Mouse (Mus musculus) liver, embryonic 12.5 days (tissue): ENCODE data around the gene Jak3. TPM values are rescaled to one million over a fixed set of nuclear protein-coding genes. Genes with fewer than 3 reads are reported as not detected.

Source experiments
- ATAC-seq: fragments of 200-750 bp; cut with Nextera tagmentation; 2 replicates; pipeline ENCODE4 v1.8.0; 2017; ENCODE audit warnings: moderate number of reproducible peaks, mild to moderate bottlenecking, moderate library complexity
- H3K27ac ChIP-seq: fragments of 300-500 bp; sonication (generic); 2 replicates; pipeline ENCODE4 v1.5.1; 2016; ENCODE audit warnings: mild to moderate bottlenecking
- H3K27me3 ChIP-seq: fragments of 300-500 bp; sonication (generic); replicated peaks from 2 replicates; pipeline ENCODE4 v1.6.1; 2016; ENCODE audit warnings: mild to moderate bottlenecking, moderate library complexity
- H3K36me3 ChIP-seq: fragments of 300-500 bp; sonication (generic); 2 replicates; pipeline ENCODE4 v1.6.1; 2016; ENCODE audit warnings: mild to moderate bottlenecking, moderate library complexity
- H3K4me1 ChIP-seq: fragments of 300-500 bp; sonication (generic); 2 replicates; pipeline ENCODE4 v1.6.1; 2016
- H3K4me2 ChIP-seq: fragments of 300-500 bp; sonication (generic); 2 replicates; pipeline ENCODE4 v1.6.1; 2016; ENCODE audit warnings: mild to moderate bottlenecking, moderate library complexity
- H3K4me3 ChIP-seq: fragments of 300-500 bp; sonication (generic); 2 replicates; pipeline ENCODE4 v1.5.1; 2016; ENCODE audit warnings: mild to moderate bottlenecking, moderate library complexity
- H3K9ac ChIP-seq: fragments of 300-500 bp; sonication (generic); 2 replicates; pipeline ENCODE4 v1.6.1; 2016; ENCODE audit warnings: mild to moderate bottlenecking, moderate library complexity
- H3K9me3 ChIP-seq: fragments of 300-500 bp; sonication (generic); replicated peaks from 2 replicates; pipeline ENCODE4 v1.6.1; 2016; ENCODE audit warnings: mild to moderate bottlenecking, moderate library complexity
- WGBS: fragments of 180-500 bp; shearing (Covaris S2); methylation state at CpG from one replicate; pipeline ENCODE4 v1.1.7; 2016; ENCODE audit not compliant: insufficient replicate concordance; 5-methylcytosine and 5-hydroxymethylcytosine counted together
- polyA plus RNA-seq: library from polyadenylated mRNA; unstranded; fragments of >200 nt; fragmentation: Nextera tagmentation; extraction: Ambion mirVana; gene quantifications from 2 replicates; pipeline ENCODE4 v1.2.1, GENCODE M21; 2016

Jak3 gene
- polyA plus RNA-seq: 9.2 and 10.4 TPM in 2 replicates

DNA sequence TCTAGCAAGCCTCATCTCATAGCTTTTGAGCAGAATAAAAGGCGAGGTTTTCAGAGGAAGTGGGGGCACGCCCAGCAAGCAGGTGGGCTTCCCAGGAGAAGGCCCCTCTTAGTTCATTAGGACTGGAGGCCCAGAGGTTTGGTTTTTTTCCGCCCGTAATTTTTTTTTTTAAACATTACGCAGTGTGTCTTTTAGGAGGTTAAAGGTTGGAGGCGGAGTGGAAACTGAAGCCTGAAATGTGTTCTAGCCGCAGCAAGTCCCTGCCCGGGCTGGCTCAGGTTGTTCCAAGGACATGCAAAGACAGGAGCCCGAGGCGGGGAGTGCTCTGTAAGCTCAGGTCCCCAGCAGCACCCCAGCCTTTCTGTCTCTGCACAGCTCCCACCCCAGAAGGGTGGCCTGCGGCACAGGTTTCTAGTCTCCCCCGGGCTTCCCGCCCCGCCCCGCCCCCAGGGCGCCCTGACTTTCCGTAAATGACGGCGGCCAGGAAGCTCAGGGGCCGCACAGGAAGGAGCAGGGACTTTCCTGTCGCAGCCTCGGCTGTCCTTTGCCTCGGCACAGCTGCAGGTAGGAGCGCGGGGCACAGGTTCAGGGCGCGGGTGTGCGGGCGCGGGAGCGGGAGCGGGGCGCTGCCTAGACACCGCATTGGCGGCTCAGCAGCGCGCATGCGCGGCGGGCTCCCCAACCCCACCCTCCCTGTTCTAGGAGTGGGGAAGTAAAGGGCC is at the start of gene Jak3:
Gene Jak3 (plus strand): TSS at position 277 of the 722 bp plus-strand sequence.
- Histone ChIP-seq H3K27ac (peak within 1 kb of the TSS; percentile 72), H3K4me2 (peak within 1 kb of the TSS; percentile 92), H3K9ac (peak within 1 kb of the TSS; percentile 81), H3K27me3 (peaks cover 30% of the 10 kb centered on the region), H3K36me3 (peaks cover 7% of the 10 kb centered on the region; the same call in 1 of the 2 replicates), H3K4me1 (peaks cover 56% of the 10 kb centered on the region), H3K9me3 (no peaks in the 10 kb centered on the region), H3K4me3 (peak within 1 kb of the TSS; percentile 69)
- ATAC-seq: peak; percentile 73
- 2% methylated on average over 40 of the region's 40 CpGs for WGBS

DNA sequence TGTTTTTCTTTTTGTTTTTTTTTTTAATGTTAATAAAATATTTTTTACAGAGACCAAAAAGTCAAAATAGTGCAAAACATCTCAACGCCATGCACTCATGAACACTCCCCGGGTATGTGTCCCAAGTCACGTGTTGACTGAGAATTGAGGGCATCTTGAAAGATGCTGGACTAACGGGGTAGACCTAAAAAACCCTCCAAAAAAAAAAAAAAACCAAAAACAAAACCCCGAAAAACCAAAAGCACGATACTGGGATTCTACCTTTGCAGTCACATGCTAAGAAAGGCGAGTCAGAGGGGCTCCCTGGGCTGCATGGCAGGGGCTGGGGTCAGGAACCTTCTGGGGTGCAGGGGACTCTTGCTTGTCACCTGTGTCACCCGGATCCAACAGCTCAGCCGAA is 49.3 kb upstream of the Jak3 start:
- H3K27me3 ChIP-seq: peaks cover 25% of the 10 kb centered on the region
- H3K9me3 ChIP-seq: peaks cover 16% of the 10 kb centered on the region
- no peak overlapping the region for H3K4me3 ChIP-seq
- peaks cover 35% of the 10 kb centered on the region for H3K4me1 ChIP-seq
- peaks cover 45% of the 10 kb centered on the region for H3K36me3 ChIP-seq
- no peak overlapping the region for H3K9ac ChIP-seq
- 73% methylated on average over 9 of the region's 9 CpGs for WGBS
- no peak overlapping the region for H3K4me2 ChIP-seq
- no peak overlapping the region for H3K27ac ChIP-seq
- ATAC-seq: no peak

DNA sequence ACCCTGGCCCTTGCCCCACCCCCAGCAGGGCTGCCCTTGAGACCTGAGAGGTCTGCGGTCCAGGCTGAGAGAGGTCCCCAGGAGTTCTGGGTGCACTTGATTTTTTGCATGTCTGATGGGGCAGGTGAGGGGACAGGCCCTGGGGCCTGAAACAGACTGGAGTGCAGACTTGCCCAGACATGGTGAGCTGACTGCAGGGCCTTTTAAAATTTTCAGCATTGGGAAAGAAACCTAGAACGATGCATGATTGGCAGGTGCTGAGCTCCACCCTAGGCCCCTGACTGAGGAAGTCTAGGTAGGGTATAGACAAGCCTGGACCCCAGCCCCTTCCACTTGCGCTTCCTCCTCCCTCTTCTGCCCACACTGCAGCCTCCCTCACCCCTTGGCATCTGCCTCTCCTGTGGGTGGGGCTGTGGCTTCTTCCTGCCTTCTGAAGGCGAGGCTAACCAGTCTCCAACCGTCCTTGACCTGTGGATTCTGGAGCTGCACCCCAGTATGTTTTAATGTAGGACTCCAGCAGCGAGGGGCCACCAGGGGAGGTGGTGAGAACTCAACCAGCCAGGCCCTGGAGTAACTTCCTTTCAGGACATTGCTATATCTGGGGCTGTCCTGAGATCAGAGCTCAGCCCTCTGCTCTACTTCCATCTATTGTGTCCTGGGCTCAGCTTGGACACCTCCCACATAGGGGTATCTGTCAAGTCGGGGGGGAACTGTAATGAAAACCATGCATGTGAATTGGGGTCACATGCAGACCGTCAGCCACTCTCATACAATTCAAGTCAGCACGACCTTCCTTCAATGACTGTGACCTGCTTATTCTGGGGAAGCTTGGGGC is 48.6 kb upstream of the Jak3 start:
- Histone ChIP-seq H3K27ac (peak overlapping the region; percentile 42; the same call in 1 of the 2 replicates), H3K4me1 (peaks cover 35% of the 10 kb centered on the region), H3K4me2 (no peak overlapping the region), H3K9ac (no peak overlapping the region), H3K27me3 (peaks cover 32% of the 10 kb centered on the region), H3K4me3 (no peak overlapping the region), H3K9me3 (peaks cover 8% of the 10 kb centered on the region), H3K36me3 (peaks cover 38% of the 10 kb centered on the region)
- ATAC-seq: no peak
- 36% methylated on average over 9 of the region's 9 CpGs for WGBS

DNA sequence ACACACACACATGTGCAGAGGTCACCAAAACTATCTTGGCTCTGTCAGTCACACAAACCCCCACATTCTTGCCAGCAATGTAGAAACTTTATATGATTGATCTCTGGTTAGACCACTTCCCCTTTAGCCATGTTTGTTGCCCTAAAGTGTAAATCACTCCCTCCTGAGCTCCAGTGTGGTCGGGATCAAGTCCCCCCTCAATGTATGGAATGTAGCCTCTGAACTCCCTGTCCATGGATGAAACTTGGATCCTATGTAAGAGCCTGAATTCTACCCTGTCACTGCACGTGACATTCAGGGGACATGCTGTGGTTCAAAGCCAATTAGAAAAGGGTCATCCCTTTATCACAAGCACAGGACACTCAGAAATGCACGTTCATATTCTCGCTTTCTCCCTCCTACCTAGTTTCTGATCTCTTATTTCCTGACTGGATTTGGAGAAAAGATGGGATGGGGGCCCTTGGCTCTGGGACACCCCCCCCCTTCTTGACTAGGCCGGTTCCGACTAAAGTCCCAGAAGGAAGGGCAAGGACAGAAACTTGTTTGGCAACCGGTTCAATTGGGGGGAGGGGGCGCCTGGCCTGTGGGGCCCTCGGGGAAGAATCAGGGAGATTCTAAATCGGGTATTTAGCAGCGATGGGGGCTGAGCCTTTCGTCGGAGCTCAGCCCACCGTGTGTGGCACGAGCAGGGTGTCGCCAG is 47.5 kb upstream of the Jak3 start:
- H3K4me2 ChIP-seq: peak overlapping the region; percentile 94
- H3K9ac ChIP-seq: peak overlapping the region; percentile 72
- WGBS: 6% methylated on average over 16 of the region's 16 CpGs
- H3K4me3 ChIP-seq: peak overlapping the region; percentile 62
- peaks cover 27% of the 10 kb centered on the region for H3K36me3 ChIP-seq
- no peaks in the 10 kb centered on the region for H3K9me3 ChIP-seq
- H3K27me3 ChIP-seq: peaks cover 43% of the 10 kb centered on the region
- ATAC-seq: no peak
- peak overlapping the region; percentile 39; the same call in 1 of the 2 replicates for H3K27ac ChIP-seq
- peaks cover 40% of the 10 kb centered on the region for H3K4me1 ChIP-seq

DNA sequence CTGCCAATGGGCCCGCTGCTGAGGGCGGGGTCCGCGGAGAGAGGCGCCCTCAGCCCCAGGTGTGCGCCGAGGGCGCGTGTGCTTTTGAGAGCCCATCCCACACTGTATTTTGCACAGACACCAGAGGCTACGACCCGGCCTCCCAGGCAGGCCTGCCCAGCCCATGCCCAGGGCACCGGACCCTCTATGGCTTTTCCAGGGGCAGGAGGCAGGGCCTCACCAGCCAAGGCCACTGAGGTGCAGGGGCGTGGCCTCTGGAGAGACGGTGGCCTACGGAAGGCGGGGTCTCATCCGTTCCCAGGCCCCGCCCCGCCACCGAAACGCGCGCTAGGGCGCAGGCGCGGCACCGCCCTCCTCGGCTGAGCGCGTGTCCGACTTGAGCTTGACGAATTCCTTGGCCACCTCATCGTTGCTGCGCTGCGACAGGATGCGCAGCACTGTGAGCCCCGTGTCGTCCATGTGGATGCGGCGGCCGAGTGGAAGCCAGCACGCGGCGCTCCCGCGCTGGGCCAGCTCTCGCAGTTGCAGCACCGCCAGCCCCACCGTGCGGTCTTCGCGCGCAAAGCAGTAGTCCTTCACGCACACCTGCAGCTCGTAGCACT is 46.9 kb upstream of the Jak3 start:
- peak overlapping the region; percentile 62 for H3K4me3 ChIP-seq
- peaks cover 46% of the 10 kb centered on the region for H3K4me1 ChIP-seq
- peak overlapping the region; percentile 72 for H3K9ac ChIP-seq
- H3K27ac ChIP-seq: peak overlapping the region; percentile 39; the same call in 1 of the 2 replicates
- peak overlapping the region; percentile 94 for H3K4me2 ChIP-seq
- under 1% methylated on average over 55 of the region's 55 CpGs for WGBS
- H3K9me3 ChIP-seq: no peaks in the 10 kb centered on the region
- peak; percentile 81 for ATAC-seq
- H3K36me3 ChIP-seq: peaks cover 21% of the 10 kb centered on the region
- peaks cover 50% of the 10 kb centered on the region for H3K27me3 ChIP-seq

DNA sequence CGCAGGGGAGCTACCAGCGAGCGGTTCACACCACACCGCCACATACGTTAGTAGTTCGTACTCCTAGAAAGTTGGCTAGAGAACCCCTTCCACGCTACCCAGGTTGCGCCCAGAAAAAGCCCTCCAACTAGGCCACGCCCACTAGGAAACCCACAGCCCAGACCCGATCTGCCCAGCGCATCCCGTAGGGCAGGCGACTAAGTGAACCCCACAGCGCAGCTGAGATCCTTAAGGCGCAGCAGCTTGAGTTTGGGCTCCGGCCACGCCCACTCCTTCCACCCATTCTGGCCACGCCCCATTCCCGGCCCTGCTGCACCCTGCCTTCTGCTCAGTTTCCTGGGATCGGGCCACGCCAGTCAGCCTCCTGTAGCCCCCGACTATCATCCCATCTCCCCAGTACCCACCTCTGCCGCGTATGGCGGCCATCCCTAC is 46.3 kb upstream of the Jak3 start:
- Histone ChIP-seq H3K4me1 (peaks cover 52% of the 10 kb centered on the region), H3K9ac (peak overlapping the region; percentile 49; the same call in 1 of the 2 replicates), H3K27me3 (peaks cover 56% of the 10 kb centered on the region), H3K36me3 (peaks cover 15% of the 10 kb centered on the region), H3K4me2 (peak overlapping the region; percentile 94), H3K27ac (no peak overlapping the region), H3K9me3 (no peaks in the 10 kb centered on the region), H3K4me3 (peak overlapping the region; percentile 62)
- 5% methylated on average over 25 of the region's 25 CpGs for whole genome bisulfite sequencing
- peak; percentile 13 for ATAC-seq

DNA sequence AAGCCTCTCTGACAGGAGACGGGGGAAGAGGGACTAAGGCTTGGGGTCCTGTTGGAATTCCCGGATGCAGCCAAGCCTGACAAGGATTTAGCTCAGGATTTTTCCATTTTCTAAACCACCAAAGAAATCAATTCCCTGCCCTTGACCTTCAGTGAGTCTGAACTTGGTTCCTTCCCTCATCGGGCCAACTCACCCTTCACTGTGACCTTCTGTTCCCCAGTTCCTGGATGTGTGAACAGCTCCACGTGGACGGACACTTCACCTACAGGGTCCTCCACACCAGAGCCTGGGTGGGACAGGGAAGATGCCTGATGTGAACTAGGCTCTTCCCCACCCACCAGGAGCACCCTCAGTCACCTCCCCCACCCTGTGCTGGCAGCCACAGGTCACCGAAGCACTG is 45.3 kb upstream of the Jak3 start:
- Histone ChIP-seq H3K4me1 (peaks cover 52% of the 10 kb centered on the region), H3K27me3 (peaks cover 65% of the 10 kb centered on the region), H3K4me3 (no peak overlapping the region), H3K27ac (no peak overlapping the region), H3K9me3 (no peaks in the 10 kb centered on the region), H3K4me2 (no peak overlapping the region), H3K9ac (no peak overlapping the region), H3K36me3 (peaks cover 7% of the 10 kb centered on the region)
- ATAC-seq: no peak
- WGBS: 76% methylated on average over 6 of the region's 6 CpGs

DNA sequence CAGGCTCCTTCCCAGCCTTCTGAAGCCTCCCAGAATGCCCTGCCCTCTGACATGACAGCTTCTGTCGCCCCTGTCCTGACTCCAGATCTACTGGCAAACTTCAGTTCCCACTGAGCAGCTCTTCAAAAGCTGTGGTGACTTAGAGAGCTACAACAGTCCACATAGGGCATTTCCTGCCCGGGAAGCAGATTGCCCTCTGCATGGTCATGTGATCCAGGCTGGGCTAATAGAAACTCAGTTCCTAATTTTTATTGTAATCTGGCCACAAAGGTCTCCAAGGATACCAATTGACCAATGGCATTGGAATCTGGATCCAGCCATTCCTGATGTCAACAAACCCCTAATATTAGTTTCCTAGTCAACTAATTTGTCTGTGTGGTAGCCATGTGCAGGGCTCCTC is 44.2 kb upstream of the Jak3 start:
- Histone ChIP-seq H3K27me3 (peaks cover 77% of the 10 kb centered on the region), H3K27ac (no peak overlapping the region), H3K9ac (no peak overlapping the region), H3K4me1 (peaks cover 51% of the 10 kb centered on the region), H3K4me2 (no peak overlapping the region), H3K36me3 (no peaks in the 10 kb centered on the region), H3K9me3 (no peaks in the 10 kb centered on the region), H3K4me3 (no peak overlapping the region)
- ATAC-seq: no peak
- WGBS: 38% methylated on average over 2 of the region's 2 CpGs

DNA sequence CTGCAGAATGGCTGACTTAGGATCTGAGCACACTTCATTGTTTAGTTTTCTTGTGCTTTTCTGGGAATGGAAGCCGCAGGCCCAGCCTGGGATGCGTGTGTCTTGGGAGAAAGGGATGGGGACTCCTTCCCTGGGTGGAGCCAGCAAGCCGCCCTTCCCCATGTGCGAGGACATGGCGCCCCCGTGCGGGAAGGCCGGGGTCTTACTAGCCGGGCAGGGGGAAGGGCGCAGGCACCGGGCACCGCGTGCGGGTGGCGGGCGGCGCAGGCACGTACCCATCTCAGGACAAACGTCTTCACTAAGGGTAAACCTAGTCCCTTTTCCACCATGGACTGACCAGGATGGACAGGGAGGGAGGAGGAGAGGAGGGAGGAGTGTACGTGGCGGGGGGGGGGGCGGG is 42.9 kb upstream of the Jak3 start:
- H3K27me3 ChIP-seq: peaks cover 84% of the 10 kb centered on the region
- no peak for ATAC-seq

DNA sequence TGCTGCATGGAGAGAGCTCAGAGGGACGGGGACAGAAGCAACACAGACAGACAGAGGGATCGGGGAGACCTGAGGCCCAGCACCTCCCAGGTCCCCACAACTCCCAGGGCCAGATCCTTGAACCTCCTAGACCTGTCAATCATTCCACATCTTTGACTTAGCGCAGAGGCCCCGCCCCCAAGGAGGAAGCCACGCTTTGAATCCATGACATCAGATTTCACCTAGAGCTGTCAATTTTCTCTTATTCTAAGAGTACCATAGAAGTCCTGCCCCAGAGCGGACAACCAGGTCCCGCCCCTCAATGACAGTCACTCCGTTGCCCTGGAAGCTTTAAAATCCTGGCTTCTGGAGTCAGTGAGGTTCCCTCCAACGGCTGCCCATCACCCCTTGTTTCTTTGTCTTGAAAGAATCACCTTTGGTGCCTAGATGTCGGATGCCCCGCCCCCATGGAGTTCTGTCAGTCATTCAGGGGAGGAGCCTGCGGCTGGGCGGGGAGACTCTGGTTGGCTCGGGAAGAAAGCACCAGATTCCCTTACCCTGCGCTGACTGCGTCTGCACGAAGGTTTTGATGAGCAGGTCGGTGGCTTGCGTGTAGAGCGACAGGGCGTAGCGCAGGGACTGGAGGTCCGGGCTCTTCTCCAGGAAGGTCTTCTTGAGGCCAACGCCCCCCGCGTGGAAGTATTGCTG is 42.0 kb upstream of the Jak3 start:
- Histone ChIP-seq H3K4me1 (peaks cover 32% of the 10 kb centered on the region), H3K27ac (no peak overlapping the region), H3K9ac (no peak overlapping the region), H3K36me3 (no peaks in the 10 kb centered on the region), H3K4me3 (no peak overlapping the region), H3K4me2 (peak overlapping the region; percentile 50), H3K27me3 (peaks cover 92% of the 10 kb centered on the region), H3K9me3 (no peaks in the 10 kb centered on the region)
- peak; percentile 52 for ATAC-seq
- WGBS: 4% methylated on average over 26 of the region's 26 CpGs

More for the DNA sequence above, 42.9 kb upstream of the Jak3 start:
- Histone ChIP-seq H3K9me3 (no peaks in the 10 kb centered on the region), H3K4me3 (peak overlapping the region; percentile 16; the same call in 1 of the 2 replicates), H3K9ac (0 out of 2 replicates have a peak overlapping the region, but pooled peaks have one; percentile 12), H3K27ac (no peak overlapping the region), H3K4me1 (peaks cover 38% of the 10 kb centered on the region), H3K4me2 (peak overlapping the region; percentile 50), H3K36me3 (no peaks in the 10 kb centered on the region)
- WGBS: 3% methylated on average over 19 of the region's 22 CpGs
